Mouse (Mus musculus) lung, postnatal 25 days (tissue): Measurements from ENCODE around the gene Ahsa1.
"Not testable (repeated sequence)": the region's sequence is repeated elsewhere in the genome, so short reads cannot be mapped to it uniquely, and the experiment has no call there.

ENCODE experiments used
- DNase-seq: peaks from one replicate; pipeline ENCODE4 v3.0.0; 2022; ENCODE audit warnings: low spot score

Gene Ahsa1

GRCm38 (mm10) chr12:87281766-87282165, 15.5 kb downstream of the Ahsa1 start:
- no peak for DNase-seq

- DNase-seq, result no peak
Measured at GRCm38 (mm10) chr12:87282743-87283142, 16.5 kb downstream of the Ahsa1 start.

- no peak for DNase-seq
Measured at GRCm38 (mm10) chr12:87283706-87284105, 17.4 kb downstream of the Ahsa1 start.

- DNase-seq, result no peak
Measured at GRCm38 (mm10) chr12:87284268-87284667, 18.0 kb downstream of the Ahsa1 start.

- peak; percentile 44 for DNase-seq
Measured at GRCm38 (mm10) chr12:87284726-87285125, 18.4 kb downstream of the Ahsa1 start.

GRCm38 (mm10) chr12:87289100-87289499, 22.8 kb downstream of the Ahsa1 start:
- no peak for DNase-seq

GRCm38 (mm10) chr12:87293934-87294333, 27.7 kb downstream of the Ahsa1 start:
- DNase-seq, result peak; percentile 19

- DNase-seq, result no peak
Measured at GRCm38 (mm10) chr12:87299037-87299656, 32.9 kb downstream of the Ahsa1 start.

- DNase-seq, result no peak
Measured at GRCm38 (mm10) chr12:87299657-87300440, 33.6 kb downstream of the Ahsa1 start, which contains the start of gene Ism2. Ism2 (minus strand) TSS chr12:87299705.

GRCm38 (mm10) chr12:87300441-87300690, 34.1 kb downstream of the Ahsa1 start:
- DNase-seq, result no peak

GRCm38 (mm10) chr12:87301189-87301588, 34.9 kb downstream of the Ahsa1 start:
- no peak for DNase-seq

- DNase-seq, result no peak
Measured at GRCm38 (mm10) chr12:87305767-87306583, 39.7 kb downstream of the Ahsa1 start.

- DNase-seq, result not testable (repeated sequence)
Measured at GRCm38 (mm10) chr12:87306584-87306844, 40.2 kb downstream of the Ahsa1 start.

- no peak for DNase-seq
Measured at GRCm38 (mm10) chr12:87313098-87313497, 46.8 kb downstream of the Ahsa1 start.

GRCm38 (mm10) chr12:87317951-87318350, 51.7 kb downstream of the Ahsa1 start:
- no peak for DNase-seq

GRCm38 (mm10) chr12:87319229-87319628, 53.0 kb downstream of the Ahsa1 start:
- no peak for DNase-seq
